Mouse (Mus musculus): Measurements from ENCODE around the gene Olfr980.
"Not testable (repeated sequence)": the region's sequence is repeated elsewhere in the genome, so short reads cannot be mapped to it uniquely, and the experiment has no call there.

- peak; percentile 77 for TF ChIP-seq MAFK (IDR thresholded peaks at IDR 0.05; ENCODE audit: insufficient read depth, low read depth, low read length)
- TF ChIP-seq ZC3H11A (IDR thresholded peaks at IDR 0.05; ENCODE audit: borderline replicate concordance, low read depth, low read length); HCFC1 (IDR thresholded peaks at IDR 0.05; ENCODE audit: borderline replicate concordance, insufficient read depth, low read length); CHD2 (IDR thresholded peaks at IDR 0.05; ENCODE audit: low read depth, low read length): not testable (repeated sequence)
Observed at GRCm38 (mm10) chr9:39976581-39977145, 32.7 kb downstream of the Olfr980 start.

All from ES-E14 (cell line).